Mouse (Mus musculus) retina, embryonic 14.5 days (tissue): ENCODE results near the gene Abcb1b.
A peak's percentile ranks its signal among the peaks of the same experiment; 100 is the strongest.
"Not testable (repeated sequence)": the region's sequence is repeated elsewhere in the genome, so short reads cannot be mapped to it uniquely, and the experiment has no call there.

Experiments
- DNase-seq: peaks from one replicate; pipeline ENCODE4 v3.0.0-alpha.2; 2015; ENCODE audit warnings: low spot score

Abcb1b gene

GRCm38 (mm10) chr5:8797987-8798751 is at the start of gene Abcb1b:
Gene Abcb1b (plus strand): TSS chr5:8798147.
- peak; percentile 70 for DNase-seq

- DNase-seq: no peak
These were observed 25.1 kb upstream of the Abcb1b start for GRCm38 (mm10) chr5:8772866-8773265.

- DNase-seq: no peak
These were observed 19.6 kb upstream of the Abcb1b start for GRCm38 (mm10) chr5:8778311-8778710.

GRCm38 (mm10) chr5:8778751-8779150 is 19.2 kb upstream of the Abcb1b start:
- no peak for DNase-seq

- no peak for DNase-seq
These were observed 5.7 kb upstream of the Abcb1b start for GRCm38 (mm10) chr5:8792281-8792680.

- no peak for DNase-seq
These were observed 787 bp downstream of the Abcb1b start for GRCm38 (mm10) chr5:8798752-8799115.

- no peak for DNase-seq
These were observed 7.8 kb downstream of the Abcb1b start for GRCm38 (mm10) chr5:8805742-8806141.

- DNase-seq: no peak
These were observed 9.4 kb downstream of the Abcb1b start for GRCm38 (mm10) chr5:8807137-8808004.

GRCm38 (mm10) chr5:8813872-8814271 is 15.9 kb downstream of the Abcb1b start:
- DNase-seq: no peak

GRCm38 (mm10) chr5:8819635-8820591 is 22.0 kb downstream of the Abcb1b start:
- DNase-seq: peak; percentile 20

GRCm38 (mm10) chr5:8820592-8821104 is 22.7 kb downstream of the Abcb1b start:
- peak; percentile 29 for DNase-seq

- DNase-seq: no peak
These were observed 40.9 kb downstream of the Abcb1b start for GRCm38 (mm10) chr5:8838661-8839438.

- no peak for DNase-seq
These were observed 41.7 kb downstream of the Abcb1b start for GRCm38 (mm10) chr5:8839651-8840050.

- DNase-seq: peak; percentile 73
These were observed 42.9 kb downstream of the Abcb1b start for GRCm38 (mm10) chr5:8840887-8841286.

- DNase-seq: no peak
These were observed 44.9 kb downstream of the Abcb1b start for GRCm38 (mm10) chr5:8842815-8843214.

GRCm38 (mm10) chr5:8848607-8849575 is 50.9 kb downstream of the Abcb1b start:
- DNase-seq: not testable (repeated sequence)

- no peak for DNase-seq
These were observed 52.9 kb downstream of the Abcb1b start for GRCm38 (mm10) chr5:8850851-8851250.

GRCm38 (mm10) chr5:8857201-8857600 is 59.3 kb downstream of the Abcb1b start:
- DNase-seq: no peak

- no peak for DNase-seq
These were observed 63.9 kb downstream of the Abcb1b start for GRCm38 (mm10) chr5:8861811-8862210.
